Mouse (Mus musculus) heart, embryonic 15.5 days (tissue): ENCODE results near the gene Selenom. TPM values are rescaled to one million over a fixed set of nuclear protein-coding genes. Genes with fewer than 3 reads are reported as not detected.

Experiments used
- ATAC-seq: fragments of 200-750 bp; cut with Nextera tagmentation; replicated peaks from 2 replicates; pipeline ENCODE4 v1.8.0; 2017; ENCODE audit warnings: low read depth, moderate TSS enrichment; ENCODE audit not compliant: insufficient number of reproducible peaks, insufficient read depth, low FRiP score
- H3K27ac ChIP-seq: fragments of 300-500 bp; sonication (generic); 2 replicates; pipeline ENCODE4 v1.5.1; 2015; ENCODE audit warnings: mild to moderate bottlenecking, inconsistent platforms
- H3K27me3 ChIP-seq: fragments of 300-500 bp; sonication (generic); 2 replicates; pipeline ENCODE4 v1.6.1; 2015; ENCODE audit warnings: inconsistent platforms
- H3K36me3 ChIP-seq: fragments of 300-500 bp; sonication (generic); 2 replicates; pipeline ENCODE4 v1.6.1; 2015; ENCODE audit warnings: mild to moderate bottlenecking, inconsistent platforms
- H3K4me1 ChIP-seq: fragments of 300-500 bp; sonication (generic); replicated peaks from 2 replicates; pipeline ENCODE4 v1.6.1; 2015; ENCODE audit warnings: inconsistent platforms
- H3K4me2 ChIP-seq: fragments of 300-500 bp; sonication (generic); 2 replicates; pipeline ENCODE4 v1.6.1; 2015; ENCODE audit warnings: inconsistent platforms, mild to moderate bottlenecking, moderate library complexity
- H3K4me3 ChIP-seq: fragments of 300-500 bp; sonication (generic); 2 replicates; pipeline ENCODE4 v1.5.1; 2015; ENCODE audit warnings: mild to moderate bottlenecking, inconsistent platforms
- H3K9ac ChIP-seq: fragments of 300-500 bp; sonication (generic); 2 replicates; pipeline ENCODE4 v1.6.1; 2015; ENCODE audit warnings: mild to moderate bottlenecking, inconsistent platforms
- H3K9me3 ChIP-seq: fragments of 300-500 bp; sonication (generic); replicated peaks from 2 replicates; pipeline ENCODE4 v1.6.1; 2016; ENCODE audit warnings: inconsistent platforms
- WGBS: fragments of 180-500 bp; shearing (Covaris S2); methylation state at CpG from one replicate; pipeline ENCODE4 v1.1.7; 2015; ENCODE audit warnings: mixed read lengths; 5-methylcytosine and 5-hydroxymethylcytosine counted together
- polyA plus RNA-seq: library from polyadenylated mRNA; unstranded; fragments of >200 nt; fragmentation: Nextera tagmentation; extraction: Ambion mirVana; gene quantifications from 2 replicates; pipeline ENCODE4 v1.2.1, GENCODE M21; 2015

Gene Selenom
- polyA plus RNA-seq, 1 experiment from 2014 or later = 138 TPM

- no peak for ATAC-seq
- Histone ChIP-seq H3K4me3 (no peak overlapping the region), H3K36me3 (no peaks in the 10 kb centered on the region), H3K27me3 (no peaks in the 10 kb centered on the region), H3K4me2 (no peak overlapping the region), H3K4me1 (peaks cover 40% of the 10 kb centered on the region), H3K27ac (peak overlapping the region; percentile 75), H3K9ac (no peak overlapping the region), H3K9me3 (no peaks in the 10 kb centered on the region)
- 59% methylated on average over 6 of the region's 6 CpGs for WGBS
These were observed 49.4 kb downstream of the Selenom start for GRCm38 (mm10) chr11:3563853-3564252.

GRCm38 (mm10) chr11:3564451-3564850, 50.0 kb downstream of the Selenom start:
- Histone ChIP-seq H3K36me3 (no peaks in the 10 kb centered on the region), H3K9ac (no peak overlapping the region), H3K4me1 (peaks cover 40% of the 10 kb centered on the region), H3K9me3 (no peaks in the 10 kb centered on the region), H3K4me2 (no peak overlapping the region), H3K27ac (peak overlapping the region; percentile 75), H3K4me3 (no peak overlapping the region), H3K27me3 (no peaks in the 10 kb centered on the region)
- 24% methylated on average over 7 of the region's 7 CpGs for WGBS
- peak; percentile 57 for ATAC-seq

GRCm38 (mm10) chr11:3566018-3566417, 51.5 kb downstream of the Selenom start:
- peak overlapping the region; percentile 14; the same call in 1 of the 2 replicates for H3K27ac ChIP-seq
- 62% methylated on average over 4 of the region's 4 CpGs for WGBS
- ATAC-seq = no peak
- H3K36me3 ChIP-seq = no peaks in the 10 kb centered on the region
- H3K4me3 ChIP-seq = no peak overlapping the region
- no peaks in the 10 kb centered on the region for H3K9me3 ChIP-seq
- no peak overlapping the region for H3K4me2 ChIP-seq
- H3K9ac ChIP-seq = no peak overlapping the region
- H3K4me1 ChIP-seq = peaks cover 38% of the 10 kb centered on the region
- no peaks in the 10 kb centered on the region for H3K27me3 ChIP-seq

Other genes with a start within 250 kb of the Selenom start
- gene Drg1, start 248.3 kb upstream of the Selenom start, polyA plus RNA-seq = 142 and 159 TPM in 2 replicates
- gene Patz1, start 225.8 kb upstream of the Selenom start, polyA plus RNA-seq = 20.0 and 32.0 TPM in 2 replicates
- 35.1 and 36.1 TPM in 2 replicates for gene Pik3ip1, start 184.3 kb upstream of the Selenom start, polyA plus RNA-seq
- gene Limk2, start 105.5 kb upstream of the Selenom start, polyA plus RNA-seq = 42.3 and 54.6 TPM in 2 replicates
- 25.9 and 30.2 TPM in 2 replicates for gene Rnf185, start 62.3 kb upstream of the Selenom start, polyA plus RNA-seq
- 0.10 and 0.28 TPM in 2 replicates for gene Pla2g3, start 26.4 kb upstream of the Selenom start, polyA plus RNA-seq
- 9.4 and 11.4 TPM in 2 replicates for gene Inpp5j, start 9.9 kb upstream of the Selenom start, polyA plus RNA-seq
- 79.2 and 101 TPM in 2 replicates for gene Smtn, start 25.9 kb downstream of the Selenom start, polyA plus RNA-seq
- 15.7 and 20.0 TPM in 2 replicates for gene Morc2a, start 134.5 kb downstream of the Selenom start, polyA plus RNA-seq